Mouse (Mus musculus): ENCODE measurements around the gene Tagln2.

DNA sequence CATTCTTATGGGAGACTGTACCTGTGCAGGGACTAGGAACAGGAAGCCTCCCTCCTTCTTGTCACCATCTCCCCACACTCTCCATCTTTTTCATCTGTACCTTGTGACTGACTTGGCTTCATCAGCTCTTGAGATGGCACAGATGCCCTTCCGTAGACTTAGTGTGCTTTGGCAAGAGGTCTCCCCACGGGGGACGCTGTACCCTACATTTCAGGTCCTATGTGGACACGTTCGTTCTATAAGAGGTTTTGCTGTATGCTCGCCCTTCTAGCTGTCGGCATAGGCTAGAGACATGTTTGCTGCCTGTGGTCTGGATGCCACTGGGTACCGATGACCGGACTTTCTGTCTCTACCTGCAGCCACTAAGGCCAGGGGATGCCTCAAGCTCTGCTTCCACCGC lies 27.6 kb downstream of the Tagln2 start:
- TF ChIP-seq CTCF (IDR thresholded peaks at IDR 0.05; ENCODE audit: low read depth) (no peak), EP300 (IDR thresholded peaks at IDR 0.05; ENCODE audit: low read depth) (no peak)

All from heart, postnatal 0 days (tissue).